Mouse (Mus musculus) kidney, postnatal 0 days (tissue): Measurements from ENCODE around the gene Tcf15. TPM values are rescaled to one million over a fixed set of nuclear protein-coding genes. Genes with fewer than 3 reads are reported as not detected.

Experiments used
- ATAC-seq: fragments of 200-750 bp; cut with Nextera tagmentation; replicated peaks from 2 replicates; pipeline ENCODE4 v1.8.0; 2017; ENCODE audit warnings: low read depth, moderate number of reproducible peaks, moderate TSS enrichment, moderate library complexity; ENCODE audit not compliant: low FRiP score
- DNase-seq: peaks from one replicate; pipeline ENCODE4 v3.0.0-alpha.2; 2016; ENCODE audit warnings: low spot score
- H3K27ac ChIP-seq: fragments of 300-500 bp; sonication (generic); 2 replicates; pipeline ENCODE4 v1.5.1; 2014; ENCODE audit warnings: mild to moderate bottlenecking
- H3K27me3 ChIP-seq: fragments of 300-500 bp; sonication (generic); 2 replicates; pipeline ENCODE4 v1.6.1; 2014; ENCODE audit warnings: low read length, mixed read lengths; ENCODE audit not compliant: insufficient read depth
- H3K36me3 ChIP-seq: fragments of 300-500 bp; sonication (generic); 2 replicates; pipeline ENCODE4 v1.6.1; 2014; ENCODE audit warnings: low read length, mixed read lengths; ENCODE audit not compliant: insufficient read depth
- H3K4me1 ChIP-seq: fragments of 300-500 bp; sonication (generic); replicated peaks from 2 replicates; pipeline ENCODE4 v1.6.1; 2014; ENCODE audit warnings: antibody characterized with exemption, low read length, mixed read lengths; ENCODE audit not compliant: insufficient read depth
- H3K4me2 ChIP-seq: fragments of 300-500 bp; sonication (generic); 2 replicates; pipeline ENCODE4 v1.6.1; 2014; ENCODE audit warnings: mild to moderate bottlenecking, low read length, moderate library complexity, mixed read lengths
- H3K4me3 ChIP-seq: fragments of 300-500 bp; sonication (generic); replicated peaks from 2 replicates; pipeline ENCODE4 v1.5.1; 2014; ENCODE audit warnings: low read depth, low read length
- H3K9ac ChIP-seq: fragments of 300-500 bp; sonication (generic); 2 replicates; pipeline ENCODE4 v1.6.1; 2014; ENCODE audit warnings: low read depth, low read length
- H3K9me3 ChIP-seq: fragments of 300-500 bp; sonication (generic); replicated peaks from 2 replicates; pipeline ENCODE4 v1.6.1; 2016; ENCODE audit warnings: low read length, inconsistent platforms, mixed read lengths
- CTCF ChIP-seq: IDR thresholded peaks from 2 replicates; pipeline ENCODE4 v1.5.1; 2016; ENCODE audit warnings: antibody characterized with exemption, low read depth, mild to moderate bottlenecking, moderate library complexity
- WGBS: fragments of 180-500 bp; shearing (Covaris S2); extraction: QIAGEN DNeasy Blood & Tissue Kit; methylation state at CpG from one replicate; pipeline ENCODE4 v1.1.7; 2014; 5-methylcytosine and 5-hydroxymethylcytosine counted together
- polyA plus RNA-seq: library from polyadenylated mRNA; unstranded; fragments of >200 nt; fragmentation: Nextera tagmentation; extraction: Ambion mirVana; gene quantifications from 2 replicates; pipeline ENCODE4 v1.2.1, GENCODE M21; 2015

Tcf15 gene
- polyA plus RNA-seq, 1 experiment from 2014 or later, result 15.5 TPM

DNA sequence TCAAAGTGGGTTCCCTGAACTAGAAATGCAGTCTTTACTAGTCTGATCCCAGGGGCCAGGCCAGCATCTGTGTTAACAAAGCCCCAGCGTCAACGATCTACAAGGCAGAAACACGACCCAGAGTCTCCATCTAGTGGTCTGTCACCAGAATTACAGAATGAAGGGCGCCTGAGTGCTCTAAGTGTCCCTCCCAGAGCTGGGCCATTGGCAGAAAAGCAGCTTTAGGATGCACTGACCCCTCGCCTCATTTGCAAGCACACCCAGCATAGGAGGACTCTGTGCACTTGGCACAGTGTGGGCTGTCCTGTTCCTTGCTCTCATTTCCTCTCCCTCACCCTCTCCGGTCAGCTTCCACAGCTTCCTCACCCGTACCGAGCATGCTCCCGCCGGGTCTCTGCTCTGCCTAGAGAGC, 53.9 kb downstream of the Tcf15 start:
- Histone ChIP-seq H3K36me3 (no peaks in the 10 kb centered on the region), H3K4me2 (no peak overlapping the region), H3K4me1 (no peaks in the 10 kb centered on the region), H3K27ac (no peak overlapping the region), H3K27me3 (no peaks in the 10 kb centered on the region), H3K9ac (no peak overlapping the region), H3K4me3 (no peak overlapping the region), H3K9me3 (no peaks in the 10 kb centered on the region)
- WGBS, result 47% methylated on average over 10 of the region's 10 CpGs
- peak; percentile 94 for DNase-seq
- peak; percentile 72; the same call in 1 of the 2 replicates for ATAC-seq
- peak; percentile 93 for TF ChIP-seq CTCF

Other genes starting within 250 kb of the Tcf15 start
- gene Angpt4, start 232.4 kb upstream of the Tcf15 start, polyA plus RNA-seq, result 2.2 and 2.7 TPM in 2 replicates
- 29.0 and 31.1 TPM in 2 replicates for gene Fam110a, start 163.3 kb upstream of the Tcf15 start, polyA plus RNA-seq
- 24.5 and 27.1 TPM in 2 replicates for gene Slc52a3, start 147.1 kb upstream of the Tcf15 start, polyA plus RNA-seq
- gene Scrt2, start 62.0 kb upstream of the Tcf15 start, polyA plus RNA-seq, result not detected in 2 replicates
- gene Srxn1, start 38.0 kb upstream of the Tcf15 start, polyA plus RNA-seq, result 19.7 and 20.3 TPM in 2 replicates
- 77.9 and 83.1 TPM in 2 replicates for gene Csnk2a1, start 83.3 kb downstream of the Tcf15 start, polyA plus RNA-seq
- gene Tbc1d20, start 150.3 kb downstream of the Tcf15 start, polyA plus RNA-seq, result 30.4 and 31.7 TPM in 2 replicates
- 67.6 and 68.4 TPM in 2 replicates for gene Rbck1, start 189.1 kb downstream of the Tcf15 start, polyA plus RNA-seq
- gene Trib3, start 200.5 kb downstream of the Tcf15 start, polyA plus RNA-seq, result 0.79 and 1.1 TPM in 2 replicates
- gene Nrsn2, start 233.1 kb downstream of the Tcf15 start, polyA plus RNA-seq, result 0.60 and 0.68 TPM in 2 replicates